Mouse (Mus musculus) lung, adult 2 months (tissue): ENCODE results near the gene Ptn.

ENCODE experiments used
- CTCF ChIP-seq: fragments of 200-500 bp; IDR thresholded peaks from 2 replicates; pipeline ENCODE4 v1.5.1; 2011; ENCODE audit warnings: mild to moderate bottlenecking, low read length, control low read depth; ENCODE audit not compliant: insufficient read depth
- POLR2A ChIP-seq: fragments of 200-500 bp; IDR thresholded peaks from 2 replicates; pipeline ENCODE4 v1.6.1; 2011; ENCODE audit warnings: low read depth, mild to moderate bottlenecking, control low read depth, low read length, borderline replicate concordance; ENCODE audit errors: extremely low read depth

GRCm38 (mm10) chr6:36806906-36807305 lies 3.1 kb downstream of the Ptn start:
- TF ChIP-seq POLR2A (no peak), CTCF (no peak)
